Mouse (Mus musculus): Measurements from ENCODE around the gene Tyro3. TPM values are rescaled to one million over a fixed set of nuclear protein-coding genes. Genes with fewer than 3 reads are reported as not detected.

The Tyro3 gene
- polyA plus RNA-seq (2015; fragmentation: Nextera tagmentation; extraction: Ambion mirVana) = 1.8 and 2.3 TPM in 2 replicates

- DNase-seq (ENCODE audit: low spot score) = no peak
Observed at GRCm38 (mm10) chr2:119797279-119797783, at the start of gene Tyro3. TSS of gene Tyro3 (plus strand) at chr2:119797733.

- no peak for DNase-seq (ENCODE audit: low spot score)
Observed at GRCm38 (mm10) chr2:119749260-119749659, 48.3 kb upstream of the Tyro3 start.

DNA sequence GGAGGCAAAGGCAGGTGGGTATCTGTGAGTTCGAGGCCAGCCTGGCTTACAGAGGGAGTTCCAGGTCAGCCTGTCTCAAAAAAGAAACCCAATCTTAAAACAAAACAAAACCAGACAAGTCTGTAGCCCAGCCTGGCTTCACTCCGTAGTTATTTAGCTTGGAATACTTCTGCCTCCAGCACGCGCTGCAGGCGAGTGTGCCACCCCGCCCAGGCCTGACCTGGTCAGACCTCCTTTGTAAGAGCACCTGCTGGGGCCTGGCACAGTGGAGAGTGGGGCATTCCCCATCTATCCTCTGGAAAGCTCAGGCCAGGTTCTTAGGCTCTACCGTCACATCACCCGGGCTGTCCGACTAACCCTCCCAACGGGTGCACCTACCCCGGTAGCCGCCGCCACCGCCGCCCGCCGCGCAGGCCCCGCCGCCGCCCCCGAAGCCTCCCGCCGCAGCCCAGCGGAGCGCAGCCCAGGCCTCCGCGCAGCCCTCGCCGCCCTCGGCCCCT lies 39.9 kb upstream of the Tyro3 start:
- no peak for DNase-seq (ENCODE audit: low spot score)

DNA sequence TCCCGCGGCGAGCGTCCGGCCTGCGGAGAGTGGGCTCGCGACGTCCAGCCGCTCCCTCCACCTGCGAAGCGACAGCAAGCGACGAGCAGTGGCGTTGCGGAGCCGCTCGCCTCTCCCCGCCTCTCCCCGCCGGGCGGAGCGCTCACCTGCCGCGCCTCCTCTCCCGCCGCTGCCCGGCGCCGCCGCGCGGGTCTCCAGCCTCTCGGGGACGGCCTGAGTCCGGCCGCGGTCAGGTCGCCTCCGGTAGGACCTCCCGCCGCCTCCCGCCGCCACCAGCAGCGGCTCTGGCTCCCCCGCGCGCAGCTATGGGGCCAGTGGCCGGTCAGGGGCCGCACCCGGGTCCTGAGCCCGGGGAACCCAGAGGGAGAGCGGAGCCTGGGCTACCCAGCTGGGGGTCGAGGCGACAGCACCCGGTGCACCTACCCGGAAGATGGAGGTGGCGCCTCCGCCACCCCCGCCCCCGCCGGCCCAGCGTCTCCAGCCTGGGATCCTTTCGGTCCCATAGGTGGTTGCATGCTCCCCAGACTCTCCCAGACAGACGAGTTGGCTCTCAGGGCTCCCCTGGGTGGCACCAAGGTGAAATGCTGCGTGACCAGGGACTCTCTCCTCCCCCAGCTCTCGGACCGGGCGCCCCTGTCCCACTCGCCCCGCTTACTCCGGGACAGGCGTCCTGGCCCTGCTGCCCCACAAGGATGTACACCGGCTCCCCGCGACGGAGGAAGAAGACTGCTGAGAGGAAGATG lies 39.3 kb upstream of the Tyro3 start:
- peak; percentile 29 for DNase-seq (ENCODE audit: low spot score)

DNA sequence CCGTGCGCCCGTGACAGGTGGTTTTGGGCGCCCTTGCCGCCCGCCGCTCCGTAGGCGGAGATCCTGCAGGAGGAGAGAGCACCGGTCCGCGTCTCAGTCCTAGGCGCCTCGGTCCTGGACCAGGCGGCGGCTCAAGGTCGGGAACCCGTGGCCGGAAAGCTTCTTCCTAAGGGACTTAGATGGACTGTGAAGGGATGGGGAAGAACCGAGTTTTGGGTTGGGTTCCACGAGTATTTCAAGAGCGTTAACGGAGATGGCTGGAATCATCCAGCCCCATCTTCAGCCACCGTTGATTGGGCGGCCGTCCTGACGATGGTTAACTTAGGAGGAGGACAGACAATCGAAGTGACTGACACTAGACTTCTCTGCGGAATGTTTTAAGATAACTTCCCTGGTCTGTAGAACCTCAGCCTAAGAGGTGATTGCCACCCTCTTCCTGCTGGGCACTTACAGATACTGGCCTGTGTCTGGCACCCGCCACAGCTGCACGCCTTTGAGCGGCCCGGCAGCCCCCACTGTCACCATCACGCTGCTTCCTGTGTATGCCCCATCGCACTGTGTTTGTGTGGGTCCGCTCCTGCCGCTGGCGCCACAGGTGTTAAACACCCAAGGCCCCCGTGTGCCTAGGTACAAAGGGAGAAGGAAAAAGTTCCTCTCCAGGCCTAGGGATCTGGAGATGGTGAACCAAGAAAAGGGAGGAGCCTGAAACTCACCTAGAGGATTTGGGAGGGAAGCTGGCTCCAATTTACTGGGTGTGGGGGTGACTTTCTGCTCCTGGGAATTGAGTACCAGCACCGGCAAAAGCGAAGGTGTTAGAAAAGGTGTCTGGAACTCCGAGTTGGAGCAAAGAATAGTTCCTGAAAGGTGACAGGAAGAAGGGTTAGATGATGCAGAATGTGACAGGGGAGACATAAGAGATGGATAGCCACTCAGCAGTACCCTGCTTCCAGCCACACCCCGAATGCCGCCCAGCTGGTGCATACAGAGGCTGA lies 38.4 kb upstream of the Tyro3 start:
- peak; percentile 36 for DNase-seq (ENCODE audit: low spot score)

GRCm38 (mm10) chr2:119760251-119760650 lies 37.3 kb upstream of the Tyro3 start, which contains the start of gene Ltk:
TSS of gene Ltk (minus strand) at chr2:119760431.
- DNase-seq (ENCODE audit: low spot score) = no peak

DNA sequence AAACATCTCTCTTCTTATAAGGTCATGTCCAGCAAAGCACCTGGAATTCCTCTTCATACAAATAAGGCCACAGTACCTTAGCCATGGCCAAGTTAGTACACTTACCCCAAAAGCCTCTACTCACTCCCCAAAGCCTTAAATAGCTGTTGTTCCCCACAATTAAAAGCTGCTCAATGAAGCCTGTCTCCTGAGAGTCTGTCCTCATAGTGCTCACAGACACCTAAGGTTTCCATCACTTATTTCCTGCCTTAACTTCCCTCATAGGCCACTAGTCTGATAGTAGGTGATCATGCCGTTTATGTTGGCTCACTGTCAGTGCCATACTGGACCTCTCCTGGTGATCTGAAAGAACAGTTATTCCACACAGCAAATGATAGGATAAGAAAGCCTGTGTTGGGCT lies 35.3 kb upstream of the Tyro3 start:
- DNase-seq (ENCODE audit: low spot score) = no peak

- no peak for DNase-seq (ENCODE audit: low spot score)
Observed at GRCm38 (mm10) chr2:119763924-119764323, 33.6 kb upstream of the Tyro3 start.

GRCm38 (mm10) chr2:119767246-119767645 lies 30.3 kb upstream of the Tyro3 start:
- DNase-seq (ENCODE audit: low spot score) = peak; percentile 32

GRCm38 (mm10) chr2:119787206-119787883 lies 10.2 kb upstream of the Tyro3 start, which contains the start of gene Rpap1:
TSS of gene Rpap1 (minus strand) at chr2:119787537.
- peak; percentile 85 for DNase-seq (ENCODE audit: low spot score)

DNA sequence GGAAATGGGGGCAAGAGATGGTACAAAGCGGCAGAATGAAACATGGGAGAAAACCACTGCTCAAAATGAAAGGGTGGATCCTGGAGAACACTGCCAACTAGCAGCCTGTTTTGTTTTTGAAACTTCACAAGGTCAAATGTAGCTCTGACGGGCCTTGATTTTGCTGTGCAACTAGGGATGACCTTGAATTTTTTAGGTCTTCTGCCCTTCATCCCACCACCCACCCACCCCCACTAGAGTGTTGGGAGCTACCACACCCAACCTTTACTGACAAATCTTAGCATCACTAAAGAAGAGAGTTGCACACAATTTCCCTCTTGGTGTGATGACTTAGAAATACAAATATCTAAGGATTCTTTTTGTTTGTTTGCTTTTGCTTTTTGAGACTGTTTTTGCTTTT lies 7.5 kb upstream of the Tyro3 start:
- DNase-seq (ENCODE audit: low spot score) = no peak

GRCm38 (mm10) chr2:119798246-119798927 lies 854 bp downstream of the Tyro3 start:
- peak; percentile 40 for DNase-seq (ENCODE audit: low spot score)

DNA sequence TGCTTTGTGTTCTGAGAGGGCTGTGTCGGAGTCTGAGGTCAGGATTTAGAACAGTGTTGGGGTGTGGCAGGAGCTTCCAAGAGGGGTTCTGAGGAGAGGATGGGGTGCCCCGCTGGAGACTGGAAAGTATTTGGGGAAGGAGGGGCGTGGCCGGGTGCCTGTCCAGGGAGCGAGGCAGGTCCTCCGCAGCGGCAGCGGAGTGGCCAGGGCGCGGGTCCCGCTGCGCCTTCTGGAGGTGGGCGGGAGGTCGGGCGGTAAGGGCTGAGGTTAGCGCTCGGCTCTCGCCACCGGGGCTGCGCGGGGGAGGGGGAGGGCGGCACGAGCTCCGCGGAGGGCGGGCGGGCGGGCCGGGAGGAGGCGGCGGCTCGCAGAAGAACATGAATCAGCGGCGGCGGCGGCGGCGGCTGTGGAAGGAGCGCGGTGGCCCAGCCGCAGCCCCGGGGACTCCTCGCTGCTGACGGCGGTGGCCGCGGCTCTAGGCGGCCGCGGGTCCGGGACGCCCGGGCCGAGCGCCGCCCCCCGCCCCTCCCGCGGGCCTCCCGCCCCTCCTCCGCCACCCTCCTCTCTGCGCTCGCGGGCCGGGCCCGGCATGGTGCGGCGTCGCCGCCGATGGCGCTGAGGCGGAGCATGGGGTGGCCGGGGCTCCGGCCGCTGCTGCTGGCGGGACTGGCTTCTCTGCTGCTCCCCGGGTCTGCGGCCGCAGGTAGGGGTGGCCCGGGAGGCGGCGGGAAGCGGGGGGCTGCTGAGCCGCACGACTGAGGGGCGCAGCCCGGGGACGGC lies 1.8 kb downstream of the Tyro3 start:
- DNase-seq (ENCODE audit: low spot score) = peak; percentile 33

DNA sequence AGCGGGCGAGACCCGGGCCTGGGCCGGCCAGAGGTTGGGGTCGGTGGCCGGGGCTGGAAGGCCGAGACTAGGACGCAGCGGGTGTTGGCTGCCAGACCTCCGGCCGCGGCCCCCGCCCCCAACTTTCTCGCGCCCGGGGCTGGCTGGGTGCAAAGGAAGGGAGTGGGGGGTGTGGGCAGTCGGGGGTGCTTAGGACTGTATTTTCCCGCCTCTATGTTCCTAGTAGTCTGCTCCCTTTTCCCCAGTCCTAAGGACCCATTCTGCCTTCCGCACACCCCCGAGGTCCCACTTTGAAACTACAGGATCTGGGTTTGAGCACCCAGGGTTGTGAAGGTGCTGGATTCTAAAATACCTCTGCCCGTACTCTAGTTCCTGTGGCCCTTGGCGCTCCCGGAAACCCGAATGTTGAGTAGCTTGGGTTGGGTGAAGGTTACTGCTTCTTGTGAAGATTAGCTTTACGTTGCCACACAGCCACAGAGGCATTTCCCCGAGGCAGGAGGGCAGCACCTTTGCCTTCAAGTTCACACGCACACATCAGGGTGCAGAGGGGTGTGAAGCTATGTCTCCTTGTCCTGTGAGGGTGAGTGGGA lies 2.5 kb downstream of the Tyro3 start:
- peak; percentile 46 for DNase-seq (ENCODE audit: low spot score)

DNA sequence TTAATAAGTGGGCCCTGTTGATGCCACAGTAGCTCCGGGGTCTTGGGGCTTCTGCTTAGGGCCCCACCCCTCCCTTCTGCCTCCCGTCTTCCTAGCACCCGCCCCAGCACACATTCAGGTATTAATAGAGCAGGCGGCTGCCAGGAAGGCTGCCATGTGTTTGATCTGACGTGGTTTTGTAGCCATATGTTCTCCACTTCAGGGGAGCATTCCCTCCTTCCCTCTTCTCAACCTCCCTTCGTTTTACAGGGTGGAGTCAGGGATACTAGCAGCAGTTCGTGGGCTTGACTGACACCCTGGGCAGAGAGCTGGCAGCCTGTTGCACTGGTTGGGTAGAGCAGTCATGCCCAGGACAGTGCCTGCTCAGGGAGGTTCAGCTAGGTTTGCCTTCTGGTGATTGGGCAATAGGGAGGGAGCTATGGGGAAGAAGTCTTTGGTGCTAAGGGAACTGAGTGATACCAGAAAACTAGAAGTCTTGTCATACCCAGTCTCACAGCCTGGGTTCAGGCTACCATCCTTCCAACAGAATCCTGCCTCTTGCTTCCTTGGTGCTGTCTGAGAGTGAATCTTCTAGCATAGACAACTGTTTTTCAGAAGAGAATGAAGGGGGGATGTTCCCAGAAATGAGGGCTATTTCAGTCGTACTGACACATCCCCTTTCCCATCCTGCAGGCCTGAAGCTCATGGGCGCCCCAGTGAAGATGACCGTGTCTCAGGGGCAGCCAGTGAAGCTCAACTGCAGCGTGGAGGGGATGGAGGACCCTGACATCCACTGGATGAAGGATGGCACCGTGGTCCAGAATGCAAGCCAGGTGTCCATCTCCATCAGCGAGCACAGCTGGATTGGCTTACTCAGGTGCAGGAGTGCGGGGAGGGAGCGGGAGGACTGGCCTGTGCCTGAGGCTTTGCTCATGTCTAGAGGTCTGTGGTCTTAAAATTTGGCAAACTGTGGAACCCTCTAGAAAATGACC lies 3.6 kb downstream of the Tyro3 start:
- DNase-seq (ENCODE audit: low spot score) = no peak

DNA sequence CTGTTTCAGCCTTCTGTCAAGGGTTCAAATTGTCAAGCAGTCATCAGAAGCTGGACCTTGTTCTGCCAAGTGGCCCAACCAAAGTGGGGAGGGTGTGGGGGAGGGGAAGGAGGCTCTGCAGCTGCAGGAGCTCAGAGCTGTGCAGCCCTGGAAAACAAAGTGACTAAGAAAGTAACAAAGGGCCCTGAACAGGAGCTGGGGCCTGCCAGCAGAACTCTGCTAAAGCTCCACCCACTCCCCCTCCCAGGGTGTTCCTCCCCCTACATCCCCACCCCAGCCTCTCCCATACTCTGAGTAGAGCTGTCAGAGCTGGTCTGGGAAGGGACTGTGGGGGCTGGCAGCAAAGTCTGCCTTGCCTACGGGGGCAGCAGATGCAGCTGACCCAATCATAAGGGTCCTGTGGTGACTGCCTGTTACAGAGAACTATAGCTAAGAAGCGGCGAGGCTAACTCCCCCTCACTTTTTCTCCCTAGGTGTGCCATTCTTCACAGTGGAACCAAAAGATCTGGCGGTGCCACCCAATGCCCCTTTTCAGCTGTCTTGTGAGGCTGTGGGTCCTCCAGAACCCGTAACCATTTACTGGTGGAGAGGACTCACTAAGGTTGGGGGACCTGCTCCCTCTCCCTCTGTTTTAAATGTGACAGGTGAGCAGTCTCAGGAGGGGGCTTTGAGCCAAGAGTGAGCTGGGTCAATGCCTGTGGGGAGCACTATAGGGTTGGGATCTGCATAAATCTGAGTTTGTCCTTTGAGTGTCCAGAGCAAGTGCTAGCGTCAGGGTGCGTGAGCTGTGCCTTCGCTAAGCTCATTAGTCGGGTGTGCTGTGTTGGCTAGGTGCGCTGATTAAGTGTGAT lies 5.5 kb downstream of the Tyro3 start:
- DNase-seq (ENCODE audit: low spot score) = no peak
